Mouse (Mus musculus) ES-E14 (cell line): ENCODE data around the gene Ms4a2.

Experiments used
- ZC3H11A ChIP-seq: IDR thresholded peaks from 2 replicates; pipeline ENCODE4 v1.6.1; 2012; ENCODE audit warnings: low read depth, mild to moderate bottlenecking, inconsistent platforms, low read length, borderline replicate concordance
- ZNF384 ChIP-seq: IDR thresholded peaks from 2 replicates; pipeline ENCODE4 v1.6.1; 2012; ENCODE audit warnings: low read depth, low read length, inconsistent platforms

- no peak for TF ChIP-seq ZNF384
- no peak for TF ChIP-seq ZC3H11A
Observed at GRCm38 (mm10) chr19:11634330-11634729, 10.8 kb upstream of the Ms4a2 start.
